Mouse (Mus musculus) limb, embryonic 10.5 days (tissue): ENCODE results near the gene Sgpp1. TPM values are rescaled to one million over a fixed set of nuclear protein-coding genes. Genes with fewer than 3 reads are reported as not detected.
"Not testable (repeated sequence)": the region's sequence is repeated elsewhere in the genome, so short reads cannot be mapped to it uniquely, and the experiment has no call there.

Source experiments
- DNase-seq: peaks from one replicate; pipeline ENCODE4 v3.0.0-alpha.2; 2017; ENCODE audit warnings: low spot score
- H3K27ac ChIP-seq: fragments of 300-500 bp; sonication (generic); 2 replicates; pipeline ENCODE4 v1.5.1; 2016; ENCODE audit warnings: mild to moderate bottlenecking
- H3K27me3 ChIP-seq: fragments of 300-500 bp; sonication (generic); 2 replicates; pipeline ENCODE4 v1.6.1; 2016; ENCODE audit warnings: low read depth, mild to moderate bottlenecking; ENCODE audit not compliant: poor library complexity, severe bottlenecking
- H3K36me3 ChIP-seq: fragments of 300-500 bp; sonication (generic); 2 replicates; pipeline ENCODE4 v1.6.1; 2016; ENCODE audit warnings: mild to moderate bottlenecking, moderate library complexity
- H3K4me1 ChIP-seq: fragments of 300-500 bp; sonication (generic); 2 replicates; pipeline ENCODE4 v1.6.1; 2016
- H3K4me3 ChIP-seq: fragments of 300-500 bp; sonication (generic); 2 replicates; pipeline ENCODE4 v1.5.1; 2016; ENCODE audit warnings: mild to moderate bottlenecking, moderate library complexity
- H3K9me3 ChIP-seq: fragments of 300-500 bp; sonication (generic); replicated peaks from 2 replicates; pipeline ENCODE4 v1.6.1; 2016; ENCODE audit warnings: mild to moderate bottlenecking
- WGBS: fragments of 180-500 bp; shearing (Covaris S2); methylation state at CpG from one replicate; pipeline ENCODE4 v1.1.7; 2016; 5-methylcytosine and 5-hydroxymethylcytosine counted together
- polyA plus RNA-seq: library from polyadenylated mRNA; unstranded; fragments of >200 nt; fragmentation: Nextera tagmentation; extraction: Ambion mirVana; gene quantifications from 2 replicates; pipeline ENCODE4 v1.2.1, GENCODE M21; 2016

Gene Sgpp1
- polyA plus RNA-seq, 1 experiment from 2014 or later = 6.7 TPM

DNA sequence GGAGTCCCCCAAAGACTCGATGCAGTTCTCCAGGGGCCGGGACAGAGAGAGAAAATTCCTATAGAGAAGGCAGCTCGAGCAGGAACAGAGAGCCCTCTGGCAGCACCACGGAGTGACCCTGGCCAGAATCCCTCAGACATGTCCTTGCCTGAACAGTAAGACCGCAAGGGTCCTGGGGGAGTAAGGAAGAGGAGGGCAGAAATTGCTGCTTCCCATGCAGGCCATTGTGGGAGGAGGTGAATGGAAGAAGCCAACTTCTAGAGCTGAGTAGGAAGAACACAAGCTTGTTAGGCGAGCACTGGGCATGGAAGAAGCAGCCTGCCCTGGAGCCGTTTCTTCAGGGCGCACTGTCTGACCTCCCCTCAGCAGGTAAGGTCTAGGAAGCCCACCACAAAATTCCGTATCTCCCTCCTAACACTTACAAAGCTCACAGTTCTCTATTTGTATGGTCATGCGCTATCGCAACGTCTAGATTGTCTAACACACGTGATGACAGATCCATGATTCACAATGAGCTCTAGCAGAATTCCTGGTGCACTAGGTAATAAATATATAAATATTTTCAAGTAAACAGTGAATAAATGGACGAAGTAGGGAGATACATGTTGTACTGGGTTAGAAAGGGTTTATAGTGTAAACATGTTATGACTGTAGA lies 33.3 kb downstream of the Sgpp1 start:
- Histone ChIP-seq H3K4me1 (peaks cover 14% of the 10 kb centered on the region), H3K36me3 (no peaks in the 10 kb centered on the region), H3K27me3 (no peaks in the 10 kb centered on the region), H3K27ac (peak overlapping the region; percentile 59; the same call in 1 of the 2 replicates), H3K9me3 (no peaks in the 10 kb centered on the region), H3K4me3 (peak overlapping the region; percentile 34; the same call in 1 of the 2 replicates)
- WGBS = 73% methylated on average over 14 of the region's 14 CpGs
- peak; percentile 32 for DNase-seq

DNA sequence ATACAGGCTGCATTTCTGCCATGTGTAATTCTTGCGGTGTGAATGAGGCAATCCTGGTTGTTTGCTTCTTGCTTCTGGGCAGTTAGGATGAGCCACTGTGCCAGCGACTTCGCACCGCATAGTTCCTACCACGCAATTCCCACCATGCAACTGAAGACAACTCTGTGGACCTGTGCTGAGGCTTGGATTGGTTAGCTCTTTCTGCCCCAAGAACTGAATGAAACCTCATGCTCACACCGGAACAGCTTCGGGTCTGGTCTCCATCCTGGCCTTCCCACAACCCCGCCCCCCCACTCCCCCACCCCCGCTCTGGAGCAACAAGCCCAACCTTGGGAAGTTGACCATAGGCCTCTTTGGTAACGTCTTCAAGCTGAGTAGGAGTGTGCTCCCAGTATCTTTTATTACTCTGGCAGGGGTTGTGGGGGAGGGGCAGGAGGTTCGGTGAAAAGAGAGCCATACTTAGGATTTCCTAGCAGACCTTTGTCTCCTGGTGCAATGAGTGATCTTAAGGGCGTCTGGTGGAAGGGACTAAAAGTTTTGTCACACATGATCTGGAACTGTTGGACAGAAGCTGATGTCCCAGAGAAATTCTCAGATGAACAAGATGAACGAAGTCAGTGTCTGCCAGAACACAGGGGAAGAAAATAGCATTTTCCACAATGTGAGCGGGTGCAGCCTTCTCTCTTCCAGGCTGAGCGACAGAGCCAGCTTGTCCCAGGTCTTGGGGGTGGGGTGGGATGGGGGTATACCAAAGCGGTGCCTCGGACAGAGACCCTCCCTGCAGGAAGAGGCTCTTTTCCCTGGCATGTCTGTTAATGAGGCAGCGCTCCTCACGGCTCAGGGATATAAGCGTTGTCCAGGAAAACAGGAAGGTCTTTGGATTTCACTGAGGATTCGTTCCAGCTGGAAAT lies 34.1 kb downstream of the Sgpp1 start:
- 40% methylated on average over 21 of the region's 21 CpGs for WGBS
- Histone ChIP-seq H3K27me3 (no peaks in the 10 kb centered on the region), H3K4me3 (peak overlapping the region; percentile 34), H3K9me3 (no peaks in the 10 kb centered on the region), H3K27ac (peak overlapping the region; percentile 59), H3K4me1 (peaks cover 14% of the 10 kb centered on the region), H3K36me3 (no peaks in the 10 kb centered on the region)
- peak; percentile 51 for DNase-seq

DNA sequence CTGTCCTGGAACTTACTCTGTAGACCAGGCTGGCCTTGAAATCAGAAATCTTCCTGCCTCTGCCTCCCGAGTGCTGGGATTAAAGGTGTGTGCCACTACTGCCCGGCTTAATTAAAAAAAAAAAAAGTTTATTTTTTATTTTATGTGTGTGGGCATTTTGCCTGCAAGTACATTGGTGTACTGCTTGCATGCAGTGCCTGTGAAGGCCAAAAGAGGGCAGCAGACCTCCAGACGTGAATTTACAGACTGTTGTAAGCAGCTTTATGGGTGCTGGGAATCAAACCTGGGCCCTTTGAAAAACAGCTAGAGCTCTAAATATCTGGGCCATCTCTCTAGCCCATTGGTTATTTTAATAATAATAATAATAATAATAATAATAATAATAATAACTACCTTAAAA lies 36.8 kb downstream of the Sgpp1 start:
- no peaks in the 10 kb centered on the region for H3K9me3 ChIP-seq

DNA sequence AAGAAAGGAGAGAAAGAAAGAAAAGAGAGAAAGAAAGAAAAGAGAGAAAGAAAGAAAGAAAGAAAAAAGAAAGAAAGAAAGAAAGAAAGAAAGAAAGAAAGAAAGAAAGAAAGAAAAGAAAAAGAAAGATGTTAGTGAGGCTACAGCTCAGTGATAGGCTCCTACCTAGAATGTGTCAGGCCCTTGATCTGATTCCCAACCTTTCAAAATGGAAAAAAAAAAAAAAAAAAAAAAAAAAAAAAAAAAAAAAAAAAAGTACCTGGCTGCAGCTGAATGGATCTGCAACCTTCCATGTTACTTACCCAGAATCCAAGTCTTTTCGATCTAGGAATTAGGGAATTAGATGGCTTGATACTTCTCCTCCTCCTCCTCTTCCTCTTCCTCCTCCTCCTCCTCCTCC lies 39.7 kb downstream of the Sgpp1 start:
- WGBS = 88% methylated on average over 1 of the region's 1 CpGs

More for the DNA sequence above, 36.8 kb downstream of the Sgpp1 start:
- no peak overlapping the region for H3K4me3 ChIP-seq
- H3K4me1 ChIP-seq = peaks cover 14% of the 10 kb centered on the region
- H3K27me3 ChIP-seq = no peaks in the 10 kb centered on the region
- H3K27ac ChIP-seq = no peak overlapping the region
- DNase-seq = no peak
- H3K36me3 ChIP-seq = no peaks in the 10 kb centered on the region
- 89% methylated on average over 3 of the region's 3 CpGs for WGBS

DNA sequence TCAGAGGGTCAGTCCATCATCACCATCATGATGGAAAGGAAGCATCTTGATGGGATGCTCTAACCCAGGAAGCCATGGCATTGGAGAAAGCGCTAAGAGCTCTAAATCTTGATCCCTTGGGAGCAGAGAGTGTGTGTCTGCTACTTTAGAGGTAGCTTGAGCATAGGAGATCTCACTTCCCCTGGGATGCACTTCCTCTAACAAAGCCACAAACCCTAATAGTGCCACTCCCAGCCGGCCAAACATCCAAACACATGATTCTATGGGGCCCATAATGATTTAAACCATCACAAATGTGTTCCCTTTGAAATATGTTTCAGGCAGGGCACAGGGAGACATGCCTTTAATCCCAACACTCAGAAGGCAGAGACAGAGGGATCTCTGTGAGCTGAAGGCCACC lies 46.5 kb downstream of the Sgpp1 start:
- 88% methylated on average over 2 of the region's 2 CpGs for whole genome bisulfite sequencing
- DNase-seq = no peak

More for the DNA sequence above, 39.7 kb downstream of the Sgpp1 start:
- not testable (repeated sequence) for H3K4me3 ChIP-seq, H3K9me3 ChIP-seq, H3K27ac ChIP-seq, H3K27me3 ChIP-seq, H3K4me1 ChIP-seq, H3K36me3 ChIP-seq, DNase-seq

DNA sequence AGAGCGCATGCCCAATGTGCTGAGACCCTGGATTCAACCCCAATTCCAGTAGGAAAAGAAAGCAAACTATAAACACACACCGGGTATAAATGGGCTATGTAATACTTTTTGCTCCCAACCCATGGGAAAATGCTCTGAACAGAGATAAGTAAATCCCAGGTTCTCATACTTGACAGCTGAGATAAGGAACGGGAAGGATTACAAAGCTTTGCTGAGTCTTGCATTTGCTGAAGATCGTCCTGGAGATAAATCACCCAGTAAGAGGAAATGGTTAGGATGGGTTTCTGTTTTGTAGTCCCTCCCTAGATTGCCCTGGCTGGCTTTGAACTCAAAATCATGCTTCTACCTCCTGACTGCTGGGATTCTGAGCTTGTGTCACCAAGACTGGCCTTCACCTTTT lies 48.2 kb downstream of the Sgpp1 start:
- Histone ChIP-seq H3K4me3 (no peak overlapping the region), H3K9me3 (no peaks in the 10 kb centered on the region), H3K36me3 (no peaks in the 10 kb centered on the region), H3K4me1 (no peaks in the 10 kb centered on the region), H3K27ac (no peak overlapping the region), H3K27me3 (no peaks in the 10 kb centered on the region)
- no peak for DNase-seq
- 68% methylated on average over 4 of the region's 4 CpGs for WGBS

More for the DNA sequence above, 46.5 kb downstream of the Sgpp1 start:
- no peak overlapping the region for H3K4me3 ChIP-seq
- no peaks in the 10 kb centered on the region for H3K36me3 ChIP-seq
- H3K27ac ChIP-seq = no peak overlapping the region
- no peaks in the 10 kb centered on the region for H3K27me3 ChIP-seq
- no peaks in the 10 kb centered on the region for H3K9me3 ChIP-seq
- H3K4me1 ChIP-seq = no peaks in the 10 kb centered on the region

DNA sequence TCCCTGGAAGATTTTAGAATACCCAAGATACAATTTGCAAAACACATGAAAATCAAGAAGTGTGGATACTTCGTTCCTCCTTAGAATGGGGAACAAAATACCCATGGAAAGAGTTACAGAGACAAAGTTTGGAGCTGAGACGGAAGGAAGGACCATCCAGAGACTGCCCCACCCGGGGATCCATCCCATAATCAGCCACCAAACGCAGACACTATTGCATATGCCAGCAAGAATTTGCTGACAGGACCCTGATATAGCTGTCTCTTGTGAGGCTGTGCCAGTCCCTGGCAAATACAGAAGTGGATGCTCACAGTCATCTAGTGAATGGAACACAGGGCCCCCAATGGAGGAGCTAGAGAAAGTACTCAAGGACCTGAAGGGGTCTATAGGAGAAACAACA lies 51.5 kb downstream of the Sgpp1 start:
- not testable (repeated sequence) for H3K27ac ChIP-seq, H3K4me1 ChIP-seq, H3K4me3 ChIP-seq, DNase-seq, H3K27me3 ChIP-seq, H3K9me3 ChIP-seq, H3K36me3 ChIP-seq
- WGBS = 87% methylated on average over 4 of the region's 4 CpGs

DNA sequence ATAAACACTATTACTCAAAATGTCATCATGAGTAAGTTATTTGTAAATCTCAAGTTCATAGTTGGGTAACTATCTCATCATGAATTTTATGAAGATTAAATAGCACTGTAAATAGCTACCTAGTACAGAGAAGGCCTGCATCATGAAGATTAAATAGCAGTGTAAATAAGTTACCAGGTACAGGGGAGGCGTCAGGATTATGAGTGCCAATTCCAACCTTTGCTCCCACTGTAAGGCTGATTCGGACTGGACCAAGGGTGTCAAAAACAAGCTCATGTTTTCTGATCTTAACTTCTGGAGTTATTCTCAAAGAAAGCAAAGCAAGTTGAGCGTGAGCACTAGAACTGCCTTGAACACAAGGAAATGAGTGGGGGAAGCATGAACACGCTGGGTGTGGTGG lies 51.9 kb downstream of the Sgpp1 start:
- no peak for DNase-seq
- Histone ChIP-seq H3K4me1 (no peaks in the 10 kb centered on the region), H3K27ac (no peak overlapping the region), H3K36me3 (no peaks in the 10 kb centered on the region), H3K27me3 (no peaks in the 10 kb centered on the region), H3K4me3 (no peak overlapping the region), H3K9me3 (no peaks in the 10 kb centered on the region)
- WGBS = 94% methylated on average over 4 of the region's 4 CpGs

DNA sequence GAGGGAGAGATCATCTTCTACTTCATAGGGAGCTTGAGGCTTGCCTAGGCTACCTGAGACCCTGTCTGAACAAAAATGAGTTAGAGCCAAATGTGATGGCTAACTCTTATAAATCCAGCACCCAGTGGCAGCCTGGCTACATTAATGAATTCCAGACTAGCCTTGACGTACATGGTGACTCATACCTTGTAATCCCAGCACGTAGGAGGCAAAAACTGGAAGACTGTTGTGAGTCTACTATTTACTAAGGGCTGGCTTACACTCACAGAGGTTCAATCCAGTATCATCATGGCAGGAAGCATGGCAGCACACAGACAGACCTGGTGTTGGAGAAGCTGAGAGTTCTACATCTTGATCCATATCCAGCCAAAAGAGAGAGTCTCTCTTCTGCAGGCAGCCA lies 52.7 kb downstream of the Sgpp1 start:
- Histone ChIP-seq H3K4me1 (no peaks in the 10 kb centered on the region), H3K4me3 (no peak overlapping the region), H3K27ac (no peak overlapping the region), H3K36me3 (no peaks in the 10 kb centered on the region), H3K27me3 (no peaks in the 10 kb centered on the region), H3K9me3 (no peaks in the 10 kb centered on the region)
- no peak for DNase-seq
- 85% methylated on average over 2 of the region's 2 CpGs for WGBS

DNA sequence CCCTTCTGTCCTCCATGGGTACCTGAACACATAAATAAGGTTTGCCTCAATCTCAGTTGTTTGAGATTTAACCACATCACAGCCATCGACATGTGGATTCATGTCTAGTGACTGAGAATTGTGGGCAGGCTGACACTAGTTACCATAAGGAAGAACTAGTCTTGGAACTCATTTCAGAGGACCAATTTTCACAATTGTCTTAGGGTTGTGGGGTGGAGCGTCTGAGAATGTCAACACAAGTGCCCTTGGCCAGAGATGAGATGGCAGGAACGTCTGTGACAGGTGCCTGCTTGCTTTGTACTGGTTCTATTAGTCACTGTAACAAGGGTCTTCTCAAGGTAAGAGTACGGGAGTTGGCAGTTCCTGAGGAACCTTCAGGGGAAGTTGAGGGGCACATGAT lies 54.4 kb downstream of the Sgpp1 start:
- no peaks in the 10 kb centered on the region for H3K9me3 ChIP-seq
- no peaks in the 10 kb centered on the region for H3K27me3 ChIP-seq
- no peak overlapping the region for H3K27ac ChIP-seq
- H3K4me3 ChIP-seq = no peak overlapping the region
- WGBS = 83% methylated on average over 4 of the region's 4 CpGs
- no peaks in the 10 kb centered on the region for H3K4me1 ChIP-seq
- H3K36me3 ChIP-seq = no peaks in the 10 kb centered on the region
- DNase-seq = no peak

DNA sequence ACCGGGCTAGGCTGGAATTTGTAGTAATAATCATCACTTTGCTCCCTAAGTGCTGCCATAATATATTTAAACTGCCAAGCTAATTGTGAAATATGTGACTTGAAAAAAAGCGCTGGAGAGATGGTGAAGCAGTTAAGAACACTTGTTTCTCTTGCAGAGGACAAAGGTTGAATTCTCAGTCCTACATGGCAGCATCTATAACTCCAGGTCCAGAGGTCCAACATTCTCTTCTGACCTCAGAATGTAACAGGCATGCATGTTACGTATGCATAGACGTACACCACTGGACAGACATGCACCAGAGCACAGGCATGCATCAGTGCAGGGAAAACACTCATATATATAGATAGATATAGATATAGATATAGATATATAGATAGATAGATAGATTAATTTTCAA lies 57.1 kb downstream of the Sgpp1 start:
- H3K27ac ChIP-seq = no peak overlapping the region
- H3K4me3 ChIP-seq = no peak overlapping the region
- no peaks in the 10 kb centered on the region for H3K9me3 ChIP-seq
- H3K4me1 ChIP-seq = no peaks in the 10 kb centered on the region
- no peak for DNase-seq
- no peaks in the 10 kb centered on the region for H3K27me3 ChIP-seq
- H3K36me3 ChIP-seq = no peaks in the 10 kb centered on the region
- 91% methylated on average over 4 of the region's 4 CpGs for WGBS

DNA sequence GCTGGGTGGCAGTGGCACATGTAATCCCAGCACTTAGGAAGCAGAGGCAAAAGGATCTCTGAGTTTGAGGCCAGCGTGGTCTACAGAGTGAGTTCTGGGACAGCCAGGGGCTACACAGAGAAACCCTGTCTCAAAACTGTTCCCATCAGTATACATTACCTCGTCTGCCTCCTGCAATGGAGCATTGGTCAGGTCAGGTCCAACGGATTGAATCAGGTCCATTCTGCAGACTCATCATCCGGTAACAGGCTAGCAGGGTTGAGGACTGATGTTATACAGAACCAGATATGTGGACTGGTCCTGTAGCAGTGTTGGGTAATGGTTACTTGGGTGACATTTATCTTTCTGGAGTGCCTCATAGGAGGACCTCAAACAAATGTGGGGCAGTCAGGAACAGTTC lies 62.9 kb downstream of the Sgpp1 start:
- 92% methylated on average over 4 of the region's 4 CpGs for WGBS
- no peaks in the 10 kb centered on the region for H3K36me3 ChIP-seq

DNA sequence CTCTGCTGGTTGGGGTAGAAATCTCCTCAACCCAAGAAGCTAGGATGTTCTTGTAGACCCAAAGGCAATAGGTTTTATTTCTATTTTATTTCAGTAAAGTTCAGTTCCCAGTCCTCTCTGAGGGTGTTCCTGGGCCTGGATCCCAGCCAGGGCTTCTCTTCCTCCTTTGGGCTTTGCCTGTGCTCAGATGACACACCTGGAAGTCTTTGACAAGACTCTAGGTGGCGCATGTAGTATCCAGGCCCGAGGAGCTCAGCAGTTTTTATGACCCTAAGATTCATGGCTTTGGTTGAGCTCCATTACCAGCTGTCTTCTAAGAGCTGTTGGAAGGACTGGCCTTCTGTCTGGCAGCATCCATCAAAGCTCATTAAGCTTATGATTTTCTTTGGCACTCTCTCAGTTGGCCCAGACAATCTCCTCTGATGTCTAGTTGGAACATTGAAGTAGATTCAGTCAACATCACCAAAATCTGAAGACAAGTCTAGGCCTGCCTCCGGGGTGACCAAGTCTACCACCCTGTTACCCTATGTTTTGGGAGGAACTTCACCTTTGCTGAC lies 63.7 kb downstream of the Sgpp1 start:
- Histone ChIP-seq H3K4me1 (peaks cover 17% of the 10 kb centered on the region), H3K27ac (no peak overlapping the region), H3K9me3 (no peaks in the 10 kb centered on the region), H3K27me3 (no peaks in the 10 kb centered on the region), H3K36me3 (no peaks in the 10 kb centered on the region), H3K4me3 (no peak overlapping the region)
- WGBS = 70% methylated on average over 3 of the region's 3 CpGs
- DNase-seq = no peak

More for the DNA sequence above, 62.9 kb downstream of the Sgpp1 start:
- Histone ChIP-seq H3K4me1 (peaks cover 17% of the 10 kb centered on the region), H3K4me3 (no peak overlapping the region), H3K9me3 (no peaks in the 10 kb centered on the region), H3K27ac (no peak overlapping the region), H3K27me3 (no peaks in the 10 kb centered on the region)
- no peak for DNase-seq
